Mouse (Mus musculus): ENCODE measurements around the gene Crip2.

Crip2 gene

GRCm38 (mm10) chr12:113147481-113147880 is 7.4 kb downstream of the Crip2 start:
- DNase-seq (ENCODE audit: low spot score in 2 of 2) = peak in 1 of 2 experiments; percentile 68

- no peak for DNase-seq (ENCODE audit: low spot score in 2 of 2)
Observed at GRCm38 (mm10) chr12:113148381-113149035, 8.5 kb downstream of the Crip2 start.

GRCm38 (mm10) chr12:113149341-113149740 is 9.3 kb downstream of the Crip2 start:
- no peak for DNase-seq (ENCODE audit: low spot score in 2 of 2)

- no peak for DNase-seq (ENCODE audit: low spot score in 2 of 2)
Observed at GRCm38 (mm10) chr12:113149896-113150295, 9.9 kb downstream of the Crip2 start.

- DNase-seq (ENCODE audit: low spot score in 2 of 2) = no peak
Observed at GRCm38 (mm10) chr12:113150591-113150990, 10.6 kb downstream of the Crip2 start.

- no peak for DNase-seq (ENCODE audit: low spot score in 2 of 2)
Observed at GRCm38 (mm10) chr12:113151046-113151445, 11.0 kb downstream of the Crip2 start.

- no peak for DNase-seq (ENCODE audit: low spot score in 2 of 2)
Observed at GRCm38 (mm10) chr12:113151661-113152271, 11.7 kb downstream of the Crip2 start.

GRCm38 (mm10) chr12:113152272-113152661 is 12.2 kb downstream of the Crip2 start:
- no peak for DNase-seq (ENCODE audit: low spot score in 2 of 2)

- no peak for DNase-seq (ENCODE audit: low spot score in 2 of 2)
Observed at GRCm38 (mm10) chr12:113152991-113153525, 13.0 kb downstream of the Crip2 start.

GRCm38 (mm10) chr12:113153971-113154370 is 13.9 kb downstream of the Crip2 start:
- DNase-seq (ENCODE audit: low spot score in 2 of 2) = no peak

- DNase-seq (ENCODE audit: low spot score in 2 of 2) = no peak
Observed at GRCm38 (mm10) chr12:113154747-113155075, 14.7 kb downstream of the Crip2 start.

GRCm38 (mm10) chr12:113155076-113155771 is 15.2 kb downstream of the Crip2 start:
- peak in 1 of 2 experiments; percentile 40 for DNase-seq (ENCODE audit: low spot score in 2 of 2)

- peak; percentile 99 to 100 for DNase-seq (ENCODE audit: low spot score in 2 of 2)
Observed at GRCm38 (mm10) chr12:113155887-113156539, 16.0 kb downstream of the Crip2 start, which contains the start of gene Tedc1. Gene Tedc1 (plus strand): TSS chr12:113156421.

- DNase-seq (ENCODE audit: low spot score in 2 of 2) = no peak
Observed at GRCm38 (mm10) chr12:113156540-113156929, 16.5 kb downstream of the Crip2 start.

GRCm38 (mm10) chr12:113157002-113157401 is 17.0 kb downstream of the Crip2 start:
- DNase-seq (ENCODE audit: low spot score in 2 of 2) = peak in 1 of 2 experiments; percentile 44

- no peak for DNase-seq (ENCODE audit: low spot score in 2 of 2)
Observed at GRCm38 (mm10) chr12:113157521-113157920, 17.5 kb downstream of the Crip2 start.

GRCm38 (mm10) chr12:113157971-113158370 is 17.9 kb downstream of the Crip2 start:
- DNase-seq (ENCODE audit: low spot score in 2 of 2) = no peak

- DNase-seq (ENCODE audit: low spot score in 2 of 2) = peak in 1 of 2 experiments; percentile 37
Observed at GRCm38 (mm10) chr12:113163561-113164006, 23.5 kb downstream of the Crip2 start.

GRCm38 (mm10) chr12:113168031-113168536 is 28.0 kb downstream of the Crip2 start:
- DNase-seq (ENCODE audit: low spot score in 2 of 2) = no peak

GRCm38 (mm10) chr12:113176960-113177725 is 37.1 kb downstream of the Crip2 start:
- DNase-seq (ENCODE audit: low spot score in 2 of 2) = no peak

GRCm38 (mm10) chr12:113181020-113181419 is 41.0 kb downstream of the Crip2 start:
- DNase-seq (ENCODE audit: low spot score in 2 of 2) = no peak

Data from cerebellum, postnatal 4 days (tissue).